Mouse (Mus musculus): Measurements from ENCODE around the gene Pes1. TPM values are rescaled to one million over a fixed set of nuclear protein-coding genes. Genes with fewer than 3 reads are reported as not detected.
"Not testable (repeated sequence)": the region's sequence is repeated elsewhere in the genome, so short reads cannot be mapped to it uniquely, and the experiment has no call there.

Gene Pes1
- polyA plus RNA-seq, 1 experiment from 2014 or later = 55.2 TPM

- Histone ChIP-seq H3K9ac (no peak overlapping the region), H3K4me1 (replicated peaks) (peaks cover 15% of the 10 kb centered on the region), H3K4me3 (no peak overlapping the region), H3K9me3 (no peaks in the 10 kb centered on the region), H3K36me3 (no peaks in the 10 kb centered on the region), H3K27me3 (no peaks in the 10 kb centered on the region), H3K4me2 (no peak overlapping the region), H3K27ac (replicated peaks) (no peak overlapping the region)
- 83% methylated on average over 9 of the region's 9 CpGs for WGBS
- ATAC-seq (ENCODE audit: low FRiP score, low read depth) = no peak
Observed at GRCm38 (mm10) chr11:3933756-3934285, 30.0 kb upstream of the Pes1 start.

GRCm38 (mm10) chr11:3935135-3935534 lies 28.6 kb upstream of the Pes1 start:
- Histone ChIP-seq H3K4me3 (no peak overlapping the region), H3K9me3 (no peaks in the 10 kb centered on the region), H3K9ac (no peak overlapping the region), H3K4me2 (no peak overlapping the region), H3K27me3 (no peaks in the 10 kb centered on the region), H3K27ac (replicated peaks) (no peak overlapping the region), H3K4me1 (replicated peaks) (peaks cover 15% of the 10 kb centered on the region), H3K36me3 (no peaks in the 10 kb centered on the region)
- no peak for ATAC-seq (ENCODE audit: low FRiP score, low read depth)
- 79% methylated on average over 4 of the region's 4 CpGs for WGBS

GRCm38 (mm10) chr11:3936318-3936717 lies 27.5 kb upstream of the Pes1 start:
- Histone ChIP-seq H3K36me3 (no peaks in the 10 kb centered on the region), H3K27me3 (no peaks in the 10 kb centered on the region), H3K4me1 (replicated peaks) (peaks cover 7% of the 10 kb centered on the region), H3K9ac (no peak overlapping the region), H3K9me3 (no peaks in the 10 kb centered on the region), H3K4me3 (no peak overlapping the region), H3K27ac (replicated peaks) (no peak overlapping the region), H3K4me2 (no peak overlapping the region)
- no peak for ATAC-seq (ENCODE audit: low FRiP score, low read depth)
- 75% methylated on average over 3 of the region's 3 CpGs for WGBS

GRCm38 (mm10) chr11:3937321-3937874 lies 26.4 kb upstream of the Pes1 start:
- H3K4me1 ChIP-seq (replicated peaks) = no peaks in the 10 kb centered on the region
- no peaks in the 10 kb centered on the region for H3K36me3 ChIP-seq
- H3K4me3 ChIP-seq = no peak overlapping the region
- H3K4me2 ChIP-seq = no peak overlapping the region
- no peak for ATAC-seq (ENCODE audit: low FRiP score, low read depth)
- no peak overlapping the region for H3K9ac ChIP-seq
- WGBS = 79% methylated on average over 13 of the region's 13 CpGs
- no peaks in the 10 kb centered on the region for H3K9me3 ChIP-seq
- no peak overlapping the region for H3K27ac ChIP-seq (replicated peaks)
- H3K27me3 ChIP-seq = no peaks in the 10 kb centered on the region

GRCm38 (mm10) chr11:3941371-3941770 lies 22.4 kb upstream of the Pes1 start:
- Histone ChIP-seq H3K36me3 (no peaks in the 10 kb centered on the region), H3K27me3 (no peaks in the 10 kb centered on the region), H3K4me1 (replicated peaks) (no peaks in the 10 kb centered on the region), H3K9me3 (no peaks in the 10 kb centered on the region), H3K4me2 (no peak overlapping the region), H3K4me3 (no peak overlapping the region), H3K9ac (no peak overlapping the region), H3K27ac (replicated peaks) (no peak overlapping the region)
- no peak for ATAC-seq (ENCODE audit: low FRiP score, low read depth)
- 89% methylated on average over 7 of the region's 7 CpGs for WGBS

- ATAC-seq (ENCODE audit: low FRiP score, low read depth) = no peak
- no peak overlapping the region for H3K4me2 ChIP-seq
- H3K9me3 ChIP-seq = no peaks in the 10 kb centered on the region
- 11% methylated on average over 1 of the region's 1 CpGs for WGBS
- H3K9ac ChIP-seq = no peak overlapping the region
- no peaks in the 10 kb centered on the region for H3K27me3 ChIP-seq
- H3K27ac ChIP-seq (replicated peaks) = no peak overlapping the region
- H3K4me3 ChIP-seq = no peak overlapping the region
- H3K36me3 ChIP-seq = no peaks in the 10 kb centered on the region
- no peaks in the 10 kb centered on the region for H3K4me1 ChIP-seq (replicated peaks)
Observed at GRCm38 (mm10) chr11:3946386-3946785, 17.4 kb upstream of the Pes1 start.

- not testable (repeated sequence) for H3K9ac ChIP-seq; H3K27ac ChIP-seq (replicated peaks); H3K4me2 ChIP-seq; H3K4me1 ChIP-seq (replicated peaks); H3K27me3 ChIP-seq; H3K9me3 ChIP-seq; ATAC-seq (ENCODE audit: low FRiP score, low read depth); H3K36me3 ChIP-seq; H3K4me3 ChIP-seq
- 78% methylated on average over 5 of the region's 5 CpGs for WGBS
Observed at GRCm38 (mm10) chr11:3954876-3955275, 8.9 kb upstream of the Pes1 start.

GRCm38 (mm10) chr11:3955371-3955770 lies 8.4 kb upstream of the Pes1 start:
- not testable (repeated sequence) for H3K4me3 ChIP-seq; ATAC-seq (ENCODE audit: low FRiP score, low read depth); H3K4me1 ChIP-seq (replicated peaks); H3K9ac ChIP-seq; H3K9me3 ChIP-seq; H3K27me3 ChIP-seq; H3K27ac ChIP-seq (replicated peaks); H3K36me3 ChIP-seq; H3K4me2 ChIP-seq
- WGBS = 85% methylated on average over 4 of the region's 4 CpGs

GRCm38 (mm10) chr11:3960901-3961300 lies 2.9 kb upstream of the Pes1 start:
- Histone ChIP-seq H3K36me3 (no peaks in the 10 kb centered on the region), H3K9ac (no peak overlapping the region), H3K4me2 (no peak overlapping the region), H3K9me3 (no peaks in the 10 kb centered on the region), H3K27me3 (no peaks in the 10 kb centered on the region), H3K4me3 (no peak overlapping the region), H3K27ac (replicated peaks) (no peak overlapping the region), H3K4me1 (replicated peaks) (peaks cover 22% of the 10 kb centered on the region)
- no peak for ATAC-seq (ENCODE audit: low FRiP score, low read depth)
- WGBS = 58% methylated on average over 2 of the region's 2 CpGs

GRCm38 (mm10) chr11:3961761-3962160 lies 2.0 kb upstream of the Pes1 start:
- Histone ChIP-seq H3K9ac (no peak overlapping the region), H3K4me3 (no peak overlapping the region), H3K4me2 (no peak overlapping the region), H3K27ac (replicated peaks) (no peak overlapping the region), H3K4me1 (replicated peaks) (peaks cover 25% of the 10 kb centered on the region), H3K27me3 (no peaks in the 10 kb centered on the region), H3K36me3 (no peaks in the 10 kb centered on the region), H3K9me3 (no peaks in the 10 kb centered on the region)
- 80% methylated on average over 3 of the region's 3 CpGs for WGBS
- ATAC-seq (ENCODE audit: low FRiP score, low read depth) = no peak

GRCm38 (mm10) chr11:3963155-3963554 lies 620 bp upstream of the Pes1 start:
- Histone ChIP-seq H3K4me1 (replicated peaks) (peaks cover 25% of the 10 kb centered on the region), H3K36me3 (peaks cover under 1% of the 10 kb centered on the region; the same call in 1 of the 2 replicates), H3K9me3 (no peaks in the 10 kb centered on the region), H3K9ac (0 out of 2 replicates have a peak overlapping the region, but pooled peaks have one; percentile 19), H3K27me3 (no peaks in the 10 kb centered on the region), H3K27ac (replicated peaks) (peak overlapping the region; percentile 76), H3K4me3 (peak overlapping the region; percentile 95), H3K4me2 (peak overlapping the region; percentile 88)
- WGBS = 74% methylated on average over 10 of the region's 10 CpGs
- 0 out of 2 replicates have a peak, but pooled peaks have one; percentile 7 for ATAC-seq (ENCODE audit: low FRiP score, low read depth)

- H3K4me1 ChIP-seq (replicated peaks) = peaks cover 25% of the 10 kb centered on the region
- peaks cover 9% of the 10 kb centered on the region for H3K36me3 ChIP-seq
- H3K27ac ChIP-seq (replicated peaks) = no peak overlapping the region
- H3K9me3 ChIP-seq = no peaks in the 10 kb centered on the region
- WGBS = 16% methylated on average over 11 of the region's 11 CpGs
- H3K4me3 ChIP-seq = peak overlapping the region; percentile 95
- H3K9ac ChIP-seq = peak overlapping the region; percentile 82
- H3K27me3 ChIP-seq = no peaks in the 10 kb centered on the region
- H3K4me2 ChIP-seq = peak overlapping the region; percentile 88
- no peak for ATAC-seq (ENCODE audit: low FRiP score, low read depth)
Observed at GRCm38 (mm10) chr11:3964416-3965172, 819 bp downstream of the Pes1 start.
